Mouse (Mus musculus): ENCODE data around the gene Alg12. TPM values are rescaled to one million over a fixed set of nuclear protein-coding genes. Genes with fewer than 3 reads are reported as not detected.
"Not testable (repeated sequence)": the region's sequence is repeated elsewhere in the genome, so short reads cannot be mapped to it uniquely, and the experiment has no call there.

The Alg12 gene
- polyA plus RNA-seq, 1 experiment from 2014 or later, result 3.6 TPM

GRCm38 (mm10) chr15:88822513-88822912 is 3.4 kb upstream of the Alg12 start:
- ATAC-seq (no peak), DNase-seq (no peak)
- Histone ChIP-seq H3K4me1 (ENCODE audit: insufficient read depth) (peaks cover 18% of the 10 kb centered on the region), H3K9ac (replicated peaks) (no peak overlapping the region), H3K4me3 (ENCODE audit: low read depth, low read length) (no peak overlapping the region), H3K4me2 (ENCODE audit: low read depth, low read length) (no peak overlapping the region), H3K27me3 (ENCODE audit: insufficient read depth, low read length) (no peaks in the 10 kb centered on the region), H3K36me3 (replicated peaks; ENCODE audit: insufficient read depth, low read length) (peaks cover 24% of the 10 kb centered on the region), H3K9me3 (ENCODE audit: low read length) (no peaks in the 10 kb centered on the region), H3K27ac (ENCODE audit: low read depth) (no peak overlapping the region)
- TF ChIP-seq CTCF (IDR thresholded peaks at IDR 0.05; ENCODE audit: low read depth), result no peak
- no peak for TF ChIP-seq EP300 (IDR thresholded peaks at IDR 0.05; ENCODE audit: low read depth)
- 91% methylated on average over 7 of the region's 7 CpGs for WGBS (ENCODE audit: insufficient replicate concordance)

GRCm38 (mm10) chr15:88821403-88821802 is 2.3 kb upstream of the Alg12 start:
- peaks cover 21% of the 10 kb centered on the region for H3K36me3 ChIP-seq (replicated peaks; ENCODE audit: insufficient read depth, low read length)
- no peaks in the 10 kb centered on the region for H3K27me3 ChIP-seq (ENCODE audit: insufficient read depth, low read length)
- H3K9me3 ChIP-seq (ENCODE audit: low read length), result no peaks in the 10 kb centered on the region
- H3K4me2 ChIP-seq (ENCODE audit: low read depth, low read length), result no peak overlapping the region
- H3K9ac ChIP-seq (replicated peaks), result no peak overlapping the region
- DNase-seq, result no peak
- no peak for ATAC-seq
- H3K27ac ChIP-seq (ENCODE audit: low read depth), result no peak overlapping the region
- H3K4me1 ChIP-seq (ENCODE audit: insufficient read depth), result peaks cover 18% of the 10 kb centered on the region
- no peak overlapping the region for H3K4me3 ChIP-seq (ENCODE audit: low read depth, low read length)
- TF ChIP-seq CTCF (IDR thresholded peaks at IDR 0.05; ENCODE audit: low read depth) (no peak), EP300 (IDR thresholded peaks at IDR 0.05; ENCODE audit: low read depth) (no peak)
- WGBS (ENCODE audit: insufficient replicate concordance), result 76% methylated on average over 7 of the region's 7 CpGs

- H3K27me3 ChIP-seq (ENCODE audit: insufficient read depth, low read length), result no peaks in the 10 kb centered on the region
- H3K4me2 ChIP-seq (ENCODE audit: low read depth, low read length), result peak overlapping the region; percentile 95
- H3K9ac ChIP-seq (replicated peaks), result peak overlapping the region; percentile 77
- H3K36me3 ChIP-seq (replicated peaks; ENCODE audit: insufficient read depth, low read length), result peaks cover 20% of the 10 kb centered on the region
- H3K4me1 ChIP-seq (ENCODE audit: insufficient read depth), result peaks cover 18% of the 10 kb centered on the region
- H3K9me3 ChIP-seq (ENCODE audit: low read length), result no peaks in the 10 kb centered on the region
- peak overlapping the region; percentile 83 for H3K4me3 ChIP-seq (ENCODE audit: low read depth, low read length)
- peak overlapping the region; percentile 58 for H3K27ac ChIP-seq (ENCODE audit: low read depth)
- under 1% methylated on average over 23 of the region's 23 CpGs for WGBS (ENCODE audit: insufficient replicate concordance)
- ATAC-seq, result no peak
- no peak for DNase-seq
- TF ChIP-seq EP300 (IDR thresholded peaks at IDR 0.05; ENCODE audit: low read depth) (no peak), CTCF (IDR thresholded peaks at IDR 0.05; ENCODE audit: low read depth) (no peak)
These were observed 787 bp upstream of the Alg12 start for GRCm38 (mm10) chr15:88819906-88820303.

- peaks cover 9% of the 10 kb centered on the region for H3K4me1 ChIP-seq (ENCODE audit: insufficient read depth)
- H3K9ac ChIP-seq (replicated peaks), result no peak overlapping the region
- H3K9me3 ChIP-seq (ENCODE audit: low read length), result no peaks in the 10 kb centered on the region
- H3K27ac ChIP-seq (ENCODE audit: low read depth), result no peak overlapping the region
- no peak for ATAC-seq
- no peaks in the 10 kb centered on the region for H3K27me3 ChIP-seq (ENCODE audit: insufficient read depth, low read length)
- no peak overlapping the region for H3K4me3 ChIP-seq (ENCODE audit: low read depth, low read length)
- WGBS (ENCODE audit: insufficient replicate concordance), result 52% methylated on average over 6 of the region's 6 CpGs
- peaks cover 16% of the 10 kb centered on the region for H3K36me3 ChIP-seq (replicated peaks; ENCODE audit: insufficient read depth, low read length)
- no peak for TF ChIP-seq EP300 (IDR thresholded peaks at IDR 0.05; ENCODE audit: low read depth)
- no peak for TF ChIP-seq CTCF (IDR thresholded peaks at IDR 0.05; ENCODE audit: low read depth)
- DNase-seq, result no peak
- no peak overlapping the region for H3K4me2 ChIP-seq (ENCODE audit: low read depth, low read length)
These were observed 3.9 kb downstream of the Alg12 start for GRCm38 (mm10) chr15:88815196-88815700.

GRCm38 (mm10) chr15:88814411-88815047 is 4.6 kb downstream of the Alg12 start:
- TF ChIP-seq CTCF (IDR thresholded peaks at IDR 0.05; ENCODE audit: low read depth) (peak; percentile 52), EP300 (IDR thresholded peaks at IDR 0.05; ENCODE audit: low read depth) (no peak)

GRCm38 (mm10) chr15:88813873-88814272 is 5.2 kb downstream of the Alg12 start:
- whole genome bisulfite sequencing (ENCODE audit: insufficient replicate concordance), result 92% methylated on average over 2 of the region's 2 CpGs
- not testable (repeated sequence) for H3K4me1 ChIP-seq (ENCODE audit: insufficient read depth); H3K27ac ChIP-seq (ENCODE audit: low read depth); H3K4me2 ChIP-seq (ENCODE audit: low read depth, low read length); DNase-seq; H3K27me3 ChIP-seq (ENCODE audit: insufficient read depth, low read length); H3K4me3 ChIP-seq (ENCODE audit: low read depth, low read length); ATAC-seq; H3K9me3 ChIP-seq (ENCODE audit: low read length); H3K9ac ChIP-seq (replicated peaks)
- peaks cover 16% of the 10 kb centered on the region for H3K36me3 ChIP-seq (replicated peaks; ENCODE audit: insufficient read depth, low read length)

More at GRCm38 (mm10) chr15:88814411-88815047, 4.6 kb downstream of the Alg12 start:
- no peak for ATAC-seq
- Histone ChIP-seq H3K4me2 (ENCODE audit: low read depth, low read length) (no peak overlapping the region), H3K36me3 (replicated peaks; ENCODE audit: insufficient read depth, low read length) (peaks cover 16% of the 10 kb centered on the region), H3K9ac (replicated peaks) (no peak overlapping the region), H3K27ac (ENCODE audit: low read depth) (no peak overlapping the region), H3K4me1 (ENCODE audit: insufficient read depth) (peaks cover 6% of the 10 kb centered on the region), H3K4me3 (ENCODE audit: low read depth, low read length) (no peak overlapping the region), H3K27me3 (ENCODE audit: insufficient read depth, low read length) (no peaks in the 10 kb centered on the region), H3K9me3 (ENCODE audit: low read length) (no peaks in the 10 kb centered on the region)
- DNase-seq, result no peak
- WGBS (ENCODE audit: insufficient replicate concordance), result 93% methylated on average over 11 of the region's 11 CpGs
